Mouse (Mus musculus): ENCODE measurements around the gene Cpa4. TPM values are rescaled to one million over a fixed set of nuclear protein-coding genes. Genes with fewer than 3 reads are reported as not detected.
A peak's percentile ranks its signal among the peaks of the same experiment; 100 is the strongest.

The Cpa4 gene
- polyA plus RNA-seq, 1 experiment from 2014 or later = 0.77 TPM

DNA sequence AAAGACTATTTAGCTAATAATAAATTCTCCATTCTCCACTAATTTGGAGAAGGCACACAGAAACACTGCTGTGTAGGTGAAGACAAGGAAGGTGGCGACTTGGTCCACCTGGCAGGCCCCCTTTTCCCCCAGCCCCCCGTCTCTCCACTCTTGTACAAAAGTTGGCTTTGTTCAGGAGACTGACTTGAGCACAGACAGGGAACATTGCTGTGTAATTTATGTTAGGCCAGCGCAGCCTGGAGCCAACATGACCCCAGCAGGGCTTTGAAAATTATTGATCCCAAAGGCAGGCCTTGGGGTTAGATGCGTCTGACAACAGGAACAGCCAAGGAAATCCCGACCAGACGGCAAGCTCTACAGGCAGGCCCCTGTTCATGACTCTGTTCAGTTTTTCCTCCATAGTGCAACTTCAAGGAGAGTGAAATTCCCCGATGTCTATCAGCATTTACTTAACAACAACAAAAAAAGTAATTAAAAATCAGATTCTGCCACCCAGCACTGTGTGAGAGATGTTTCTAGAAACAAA, 36.2 kb downstream of the Cpa4 start:
- Histone ChIP-seq H3K27me3 (replicated peaks) (no peaks in the 10 kb centered on the region), H3K27ac (no peak overlapping the region), H3K9me3 (no peaks in the 10 kb centered on the region), H3K9ac (no peak overlapping the region), H3K4me1 (replicated peaks) (no peaks in the 10 kb centered on the region), H3K36me3 (no peaks in the 10 kb centered on the region), H3K4me2 (replicated peaks) (no peak overlapping the region), H3K4me3 (replicated peaks) (no peak overlapping the region)
- 47% methylated on average over 7 of the region's 7 CpGs for WGBS
- ATAC-seq = no peak

DNA sequence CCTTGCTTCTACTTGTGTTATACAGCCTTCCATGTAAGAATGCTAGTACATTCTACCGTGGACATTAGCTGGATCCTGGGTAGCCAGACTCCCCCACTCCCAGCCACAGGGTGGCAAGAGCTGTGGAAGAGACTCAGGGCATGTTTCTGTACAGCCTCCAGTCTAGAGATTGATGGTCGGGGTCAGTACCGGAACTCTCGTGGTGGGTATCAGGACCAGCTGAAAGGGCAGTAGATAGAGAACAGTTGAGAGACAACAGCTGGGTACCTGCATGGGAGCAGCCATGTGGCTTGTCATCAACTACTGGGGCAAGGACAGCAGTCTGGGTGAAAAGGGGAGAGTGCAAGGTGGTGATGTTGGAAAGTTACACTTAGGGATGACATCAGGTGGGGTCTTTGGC, 36.9 kb downstream of the Cpa4 start:
- H3K4me2 ChIP-seq (replicated peaks) = no peak overlapping the region
- H3K9ac ChIP-seq = no peak overlapping the region
- no peak for ATAC-seq
- H3K27me3 ChIP-seq (replicated peaks) = no peaks in the 10 kb centered on the region
- H3K9me3 ChIP-seq = no peaks in the 10 kb centered on the region
- H3K4me3 ChIP-seq (replicated peaks) = no peak overlapping the region
- H3K27ac ChIP-seq = no peak overlapping the region
- WGBS = 88% methylated on average over 4 of the region's 4 CpGs
- H3K36me3 ChIP-seq = no peaks in the 10 kb centered on the region
- no peaks in the 10 kb centered on the region for H3K4me1 ChIP-seq (replicated peaks)

DNA sequence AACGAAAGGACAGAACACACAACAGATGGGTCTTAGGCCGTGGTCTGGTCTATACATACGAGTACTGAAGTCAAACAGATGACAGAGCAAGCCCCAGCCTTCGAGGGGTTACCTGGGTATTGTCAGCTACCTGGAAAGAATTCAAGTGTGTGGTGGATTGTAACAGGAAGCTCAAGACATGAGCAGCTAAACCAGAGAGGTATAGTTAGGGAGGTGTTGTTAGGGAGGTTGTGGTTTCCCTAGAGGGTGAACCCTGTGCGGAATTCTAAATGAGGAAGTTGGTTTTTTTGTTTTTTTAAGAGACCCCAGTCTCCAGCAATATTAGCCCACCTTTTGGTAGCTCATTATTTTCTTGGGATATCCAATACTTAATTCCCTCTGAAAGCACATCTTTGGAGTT, 37.5 kb downstream of the Cpa4 start:
- no peaks in the 10 kb centered on the region for H3K27me3 ChIP-seq (replicated peaks)
- 72% methylated on average over 5 of the region's 5 CpGs for WGBS

DNA sequence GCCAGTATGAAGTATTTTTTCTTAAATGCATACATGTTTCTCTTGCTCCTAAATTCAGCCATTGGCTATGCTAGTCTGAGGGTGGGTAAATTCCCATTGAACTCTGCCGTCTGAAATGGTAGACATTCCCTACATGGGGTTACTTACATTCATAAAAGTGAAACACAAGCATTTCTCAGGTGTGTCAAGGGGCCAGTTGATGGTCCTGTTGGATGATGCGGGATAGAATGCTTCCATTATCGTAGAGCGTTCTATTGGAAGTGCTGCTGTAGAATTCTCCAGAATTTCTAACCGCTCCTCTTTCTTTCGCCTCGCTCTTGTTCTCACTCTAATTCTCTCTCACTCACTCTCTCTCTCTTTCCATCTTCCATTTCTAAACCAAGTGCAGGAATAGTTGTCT, 42.5 kb downstream of the Cpa4 start, which contains the start of gene Cpa5:
TSS of gene Cpa5 (plus strand) at position 301 of the 400 bp plus-strand sequence.
- Histone ChIP-seq H3K4me1 (replicated peaks) (no peaks in the 10 kb centered on the region), H3K27ac (no peak within 1 kb of the TSS), H3K36me3 (no peaks in the 10 kb centered on the region), H3K9me3 (no peaks in the 10 kb centered on the region), H3K27me3 (replicated peaks) (no peaks in the 10 kb centered on the region), H3K4me3 (replicated peaks) (no peak within 1 kb of the TSS), H3K4me2 (replicated peaks) (no peak within 1 kb of the TSS), H3K9ac (no peak within 1 kb of the TSS)
- WGBS = 97% methylated on average over 7 of the region's 7 CpGs
- ATAC-seq = no peak

More for the DNA sequence above, 37.5 kb downstream of the Cpa4 start:
- Histone ChIP-seq H3K27ac (no peak overlapping the region), H3K36me3 (no peaks in the 10 kb centered on the region), H3K4me1 (replicated peaks) (no peaks in the 10 kb centered on the region), H3K4me3 (replicated peaks) (no peak overlapping the region), H3K9me3 (no peaks in the 10 kb centered on the region), H3K4me2 (replicated peaks) (no peak overlapping the region), H3K9ac (no peak overlapping the region)
- ATAC-seq = no peak

DNA sequence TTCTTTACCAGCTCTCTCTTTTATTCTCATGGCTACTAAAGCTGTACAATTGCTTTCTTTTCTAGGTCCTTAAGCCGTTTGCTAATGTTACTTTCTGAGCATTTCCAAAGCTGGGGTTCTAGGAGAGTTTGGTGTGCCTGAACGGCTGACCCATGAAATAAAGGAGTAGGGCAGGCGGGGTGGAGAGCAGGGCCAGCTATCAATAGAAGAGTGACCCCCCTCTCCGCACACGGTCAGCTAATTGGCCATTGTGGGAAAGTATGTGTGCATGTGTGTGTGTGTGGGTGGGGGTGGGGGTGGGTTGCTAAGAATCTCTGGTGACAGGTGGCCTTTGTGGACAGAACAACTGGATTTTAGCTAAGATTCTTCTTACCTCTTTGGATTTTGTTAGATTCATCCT, 43.0 kb downstream of the Cpa4 start:
- Histone ChIP-seq H3K9ac (no peak overlapping the region), H3K27me3 (replicated peaks) (no peaks in the 10 kb centered on the region), H3K4me2 (replicated peaks) (no peak overlapping the region), H3K36me3 (no peaks in the 10 kb centered on the region), H3K4me1 (replicated peaks) (peaks cover under 1% of the 10 kb centered on the region; the same call in 1 of the 2 replicates), H3K4me3 (replicated peaks) (no peak overlapping the region), H3K27ac (no peak overlapping the region), H3K9me3 (no peaks in the 10 kb centered on the region)
- WGBS = 75% methylated on average over 5 of the region's 5 CpGs
- ATAC-seq = no peak

DNA sequence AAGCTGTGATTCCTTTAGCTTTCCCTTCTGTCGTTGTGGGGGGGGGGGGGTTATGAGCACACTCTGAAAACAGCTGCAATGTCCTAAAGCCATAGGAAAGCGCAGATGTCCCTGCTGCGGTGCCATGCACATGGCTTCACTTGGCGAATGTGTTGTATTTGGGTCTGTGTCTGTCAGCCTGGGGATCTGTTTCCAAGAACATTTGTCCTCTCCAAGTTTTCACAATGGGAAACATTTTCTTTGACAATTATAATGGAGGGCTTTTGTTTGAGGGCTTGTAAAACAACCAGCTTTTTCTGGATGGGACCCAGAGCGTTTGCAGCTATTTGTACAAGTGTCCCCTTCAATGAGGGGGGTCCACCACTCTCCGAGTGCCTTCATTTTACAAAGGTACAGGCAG, 46.1 kb downstream of the Cpa4 start:
- Histone ChIP-seq H3K4me1 (replicated peaks) (peaks cover 19% of the 10 kb centered on the region), H3K4me2 (replicated peaks) (no peak overlapping the region), H3K27me3 (replicated peaks) (no peaks in the 10 kb centered on the region), H3K36me3 (no peaks in the 10 kb centered on the region), H3K27ac (no peak overlapping the region), H3K9ac (no peak overlapping the region), H3K4me3 (replicated peaks) (no peak overlapping the region), H3K9me3 (no peaks in the 10 kb centered on the region)
- WGBS = 91% methylated on average over 6 of the region's 6 CpGs
- no peak for ATAC-seq

DNA sequence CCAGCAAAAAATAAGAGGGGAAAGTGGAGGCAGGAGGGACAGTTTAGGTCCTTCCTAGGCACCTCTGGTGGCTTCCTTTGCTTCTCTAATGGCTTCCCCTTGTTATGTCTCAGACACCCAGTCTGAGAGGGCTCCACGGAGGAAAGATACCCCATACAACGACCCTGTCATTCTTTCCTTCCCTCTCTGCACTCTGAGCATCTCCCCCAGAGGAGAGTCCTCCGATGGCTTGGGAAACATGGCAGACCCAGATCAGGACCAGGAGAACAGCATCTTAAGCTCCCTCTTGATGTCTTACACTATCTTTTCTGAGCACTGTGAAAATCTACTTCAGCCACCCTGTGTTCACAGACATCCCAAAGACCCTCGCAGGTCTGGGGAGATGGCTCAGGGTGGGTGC, 47.6 kb downstream of the Cpa4 start:
- Histone ChIP-seq H3K9me3 (no peaks in the 10 kb centered on the region), H3K36me3 (no peaks in the 10 kb centered on the region), H3K4me2 (replicated peaks) (no peak overlapping the region), H3K4me1 (replicated peaks) (peaks cover 22% of the 10 kb centered on the region), H3K27ac (no peak overlapping the region), H3K9ac (no peak overlapping the region), H3K27me3 (replicated peaks) (no peaks in the 10 kb centered on the region), H3K4me3 (replicated peaks) (no peak overlapping the region)
- WGBS = 42% methylated on average over 4 of the region's 4 CpGs
- no peak for ATAC-seq

DNA sequence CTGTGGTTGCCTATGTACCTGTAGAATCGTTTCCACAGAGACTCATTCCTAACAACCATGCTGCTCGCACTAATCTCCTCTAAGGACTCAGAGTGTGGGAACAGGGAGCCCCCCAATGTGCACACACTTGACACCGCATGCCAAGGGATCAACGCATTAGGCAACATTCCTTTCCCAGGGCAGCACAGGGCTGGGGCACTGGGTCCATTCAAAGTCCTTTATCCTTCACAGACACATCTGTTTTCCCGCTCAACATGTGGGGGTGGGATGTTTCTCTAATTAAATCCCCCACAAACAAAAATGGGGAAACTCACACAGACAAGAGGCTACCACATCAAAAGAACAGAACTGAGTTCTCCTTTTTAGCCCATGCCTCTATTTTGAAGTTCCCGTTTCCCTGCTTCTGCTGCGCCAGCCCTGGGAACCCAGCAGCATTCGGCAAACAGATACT, 48.3 kb downstream of the Cpa4 start:
- Histone ChIP-seq H3K27ac (no peak overlapping the region), H3K4me2 (replicated peaks) (no peak overlapping the region), H3K4me1 (replicated peaks) (peaks cover 22% of the 10 kb centered on the region), H3K9ac (0 out of 2 replicates have a peak overlapping the region, but pooled peaks have one; percentile 8), H3K9me3 (no peaks in the 10 kb centered on the region), H3K4me3 (replicated peaks) (no peak overlapping the region), H3K36me3 (no peaks in the 10 kb centered on the region), H3K27me3 (replicated peaks) (no peaks in the 10 kb centered on the region)
- 22% methylated on average over 8 of the region's 8 CpGs for WGBS
- ATAC-seq = no peak

DNA sequence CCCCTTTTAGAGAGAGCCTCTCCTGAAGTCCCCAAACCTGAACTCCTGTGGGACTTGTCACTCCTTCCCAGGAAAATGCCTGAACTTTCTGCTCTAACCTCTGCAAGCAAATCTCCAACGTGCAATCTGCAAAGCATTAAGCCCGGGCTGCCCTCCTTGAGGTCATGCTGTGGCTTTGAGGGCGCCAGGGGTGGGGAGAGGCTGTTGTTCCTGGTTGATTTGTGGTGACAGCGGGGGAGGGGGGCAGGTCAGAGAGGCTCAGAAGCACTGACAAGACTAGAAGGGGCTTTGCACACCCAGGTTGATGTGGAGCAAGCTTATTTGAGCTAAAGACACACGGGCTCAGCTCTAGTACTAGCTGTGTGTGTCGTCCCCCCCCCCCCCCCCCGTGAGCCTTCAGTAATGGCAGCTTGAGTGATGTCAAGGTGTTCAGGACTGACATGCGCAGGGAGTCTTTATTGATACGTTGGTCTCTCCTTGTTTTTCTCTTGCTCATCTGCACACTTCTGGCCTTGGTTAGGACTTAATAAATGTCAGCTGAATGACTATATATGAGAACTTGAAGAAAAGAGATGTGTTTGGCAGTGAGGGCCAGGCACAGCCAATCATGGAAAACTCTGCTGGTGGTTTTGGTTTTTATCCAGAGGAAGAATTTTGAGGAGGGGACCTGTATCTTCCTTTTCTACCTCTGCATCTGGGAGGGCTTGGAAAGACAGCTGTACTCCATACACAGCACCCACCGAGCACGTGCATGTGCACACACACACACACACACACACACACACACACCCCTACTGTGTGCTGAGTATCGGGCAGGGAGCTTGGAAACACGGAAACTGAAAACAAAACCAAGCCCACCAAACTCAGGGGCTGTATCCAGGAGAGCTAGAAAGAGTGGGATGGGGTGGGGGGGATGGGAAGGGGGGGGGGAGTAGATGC, 49.1 kb downstream of the Cpa4 start:
- peaks cover 22% of the 10 kb centered on the region for H3K4me1 ChIP-seq (replicated peaks)
- H3K4me3 ChIP-seq (replicated peaks) = no peak overlapping the region
- no peaks in the 10 kb centered on the region for H3K36me3 ChIP-seq
- H3K27me3 ChIP-seq (replicated peaks) = no peaks in the 10 kb centered on the region
- 0 out of 2 replicates have a peak overlapping the region, but pooled peaks have one; percentile 8 for H3K9ac ChIP-seq
- H3K9me3 ChIP-seq = no peaks in the 10 kb centered on the region
- peak overlapping the region; percentile 46 for H3K4me2 ChIP-seq (replicated peaks)
- no peak overlapping the region for H3K27ac ChIP-seq
- 20% methylated on average over 13 of the region's 13 CpGs for WGBS
- ATAC-seq = peak; percentile 48

DNA sequence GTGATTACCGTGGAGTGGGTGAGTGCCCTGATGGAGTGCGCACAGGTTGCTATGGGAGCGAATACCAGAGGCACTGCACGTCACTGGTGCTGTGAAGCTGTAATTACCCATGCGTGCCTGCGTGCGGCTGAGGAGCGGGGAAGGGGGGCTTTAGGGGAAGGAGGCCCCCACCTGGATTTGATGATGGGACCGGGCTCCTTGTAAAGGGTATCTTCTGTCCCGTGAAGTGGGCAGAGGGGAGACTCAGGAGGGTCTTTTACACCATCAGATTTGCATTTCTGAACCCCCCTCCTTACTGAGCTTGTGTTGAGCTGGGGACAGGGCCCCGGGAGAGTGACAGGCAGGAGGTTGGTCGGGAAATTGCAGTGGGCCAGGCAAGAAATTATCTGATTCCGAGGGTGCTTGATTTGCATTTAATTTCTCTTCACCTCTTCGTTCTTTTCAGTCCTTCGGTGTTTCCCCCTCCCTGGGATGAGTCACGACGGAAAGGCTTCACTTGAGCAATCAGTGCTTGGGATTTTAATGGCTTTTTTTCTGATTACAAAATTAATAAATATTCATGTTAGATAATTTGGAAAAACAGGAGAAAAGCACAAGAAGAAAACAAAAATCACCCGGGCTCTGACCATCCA, 49.9 kb downstream of the Cpa4 start:
- H3K9ac ChIP-seq = no peak overlapping the region
- H3K4me3 ChIP-seq (replicated peaks) = no peak overlapping the region
- ATAC-seq = peak; percentile 64

DNA sequence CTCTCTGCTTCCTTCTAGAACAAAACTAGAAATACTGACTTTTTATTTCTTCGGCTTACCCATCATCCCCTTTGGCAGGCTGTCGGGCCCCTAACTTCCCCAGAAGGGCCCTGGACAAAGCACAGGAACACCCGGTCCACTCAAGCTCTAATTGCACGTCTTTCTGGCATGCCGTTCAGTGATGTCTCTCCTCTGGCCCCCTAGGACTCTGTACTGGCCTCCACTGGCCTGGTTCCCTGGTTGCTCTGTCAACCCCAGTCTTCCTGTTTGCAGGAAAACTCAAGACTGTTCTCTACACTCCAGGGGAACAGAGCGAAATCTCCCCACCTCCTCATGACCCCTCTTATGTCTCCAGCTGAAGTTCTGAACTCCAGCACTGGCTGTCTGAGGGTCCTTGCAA, 50.6 kb downstream of the Cpa4 start:
- no peaks in the 10 kb centered on the region for H3K36me3 ChIP-seq
- no peak overlapping the region for H3K9ac ChIP-seq
- peak overlapping the region; percentile 32; the same call in 1 of the 2 replicates for H3K27ac ChIP-seq
- no peak overlapping the region for H3K4me3 ChIP-seq (replicated peaks)
- no peak overlapping the region for H3K4me2 ChIP-seq (replicated peaks)
- H3K4me1 ChIP-seq (replicated peaks) = peaks cover 22% of the 10 kb centered on the region
- H3K27me3 ChIP-seq (replicated peaks) = no peaks in the 10 kb centered on the region
- WGBS = 64% methylated on average over 6 of the region's 6 CpGs
- ATAC-seq = no peak
- no peaks in the 10 kb centered on the region for H3K9me3 ChIP-seq

More for the DNA sequence above, 49.9 kb downstream of the Cpa4 start:
- Histone ChIP-seq H3K4me1 (replicated peaks) (peaks cover 22% of the 10 kb centered on the region), H3K9me3 (no peaks in the 10 kb centered on the region), H3K4me2 (replicated peaks) (peak overlapping the region; percentile 46), H3K27ac (no peak overlapping the region), H3K27me3 (replicated peaks) (no peaks in the 10 kb centered on the region), H3K36me3 (no peaks in the 10 kb centered on the region)
- WGBS = 28% methylated on average over 18 of the region's 18 CpGs

DNA sequence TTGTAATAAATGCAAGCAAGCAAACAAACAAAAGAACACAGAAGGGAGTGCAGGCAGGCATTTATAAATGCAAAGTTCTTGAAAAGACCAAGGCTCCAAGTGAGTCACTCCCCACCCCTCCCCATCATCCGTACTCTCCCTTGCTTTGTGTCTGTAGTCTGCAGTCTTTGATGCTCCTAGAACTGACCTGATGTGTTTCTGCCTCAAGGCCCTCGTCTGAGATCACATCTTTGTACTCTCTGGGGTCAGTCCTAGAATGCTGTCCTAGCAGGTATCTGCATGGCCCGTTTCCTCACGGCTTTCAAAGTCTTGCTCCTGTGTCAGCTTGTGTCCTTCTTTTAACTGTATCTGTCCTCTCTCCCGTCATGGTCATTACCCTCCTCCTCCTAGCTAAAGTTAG, 51.4 kb downstream of the Cpa4 start:
- no peak overlapping the region for H3K4me3 ChIP-seq (replicated peaks)
- H3K27me3 ChIP-seq (replicated peaks) = no peaks in the 10 kb centered on the region
- peaks cover 22% of the 10 kb centered on the region for H3K4me1 ChIP-seq (replicated peaks)
- no peaks in the 10 kb centered on the region for H3K9me3 ChIP-seq
- no peak for ATAC-seq
- no peaks in the 10 kb centered on the region for H3K36me3 ChIP-seq
- 86% methylated on average over 5 of the region's 5 CpGs for WGBS
- no peak overlapping the region for H3K27ac ChIP-seq
- H3K9ac ChIP-seq = no peak overlapping the region
- no peak overlapping the region for H3K4me2 ChIP-seq (replicated peaks)

All from intestine, embryonic 15.5 days (tissue).